Mouse (Mus musculus): ENCODE measurements around the gene Loxl1. TPM values are rescaled to one million over a fixed set of nuclear protein-coding genes. Genes with fewer than 3 reads are reported as not detected.
"Not testable (repeated sequence)": the region's sequence is repeated elsewhere in the genome, so short reads cannot be mapped to it uniquely, and the experiment has no call there.

The Loxl1 gene
- polyA plus RNA-seq, 1 experiment from 2014 or later: 2.8 TPM

DNA sequence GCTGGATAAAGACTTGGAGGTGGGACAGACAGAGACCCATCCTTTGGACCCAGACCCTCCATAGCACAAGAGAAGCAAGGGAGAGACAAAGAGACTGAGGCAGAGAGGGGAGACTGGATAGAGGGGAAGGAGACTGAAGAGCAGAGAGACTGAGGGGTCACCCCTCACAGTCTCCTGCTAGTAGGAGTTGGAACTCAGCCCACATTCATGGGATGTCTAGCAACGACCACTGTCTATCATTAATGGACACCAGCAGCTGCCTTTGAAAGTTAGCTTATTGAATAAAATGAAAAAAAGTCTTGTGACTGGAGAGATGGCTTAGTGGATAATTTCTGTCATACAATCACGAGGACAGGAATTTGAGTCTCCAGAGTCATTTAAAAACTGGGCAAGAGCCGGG, 45.9 kb downstream of the Loxl1 start:
- no peak for DNase-seq
- TF ChIP-seq CTCF (IDR thresholded peaks at IDR 0.05; ENCODE audit: low read depth) (no peak), EP300 (IDR thresholded peaks at IDR 0.05; ENCODE audit: low read depth) (no peak)
- WGBS (ENCODE audit: insufficient replicate concordance): 56% methylated on average over 3 of the region's 3 CpGs
- ATAC-seq: no peak
- Histone ChIP-seq H3K9ac (replicated peaks) (no peak overlapping the region; the same call in 1 of the 2 replicates), H3K4me2 (ENCODE audit: low read depth, low read length) (no peak overlapping the region), H3K4me1 (ENCODE audit: insufficient read depth) (peaks cover 5% of the 10 kb centered on the region; the same call in 1 of the 2 replicates), H3K4me3 (ENCODE audit: low read depth, low read length) (no peak overlapping the region), H3K36me3 (replicated peaks; ENCODE audit: insufficient read depth, low read length) (0 out of 2 replicates have a peak, but pooled peaks cover 2% of the 10 kb centered on the region), H3K27me3 (ENCODE audit: insufficient read depth, low read length) (no peaks in the 10 kb centered on the region), H3K9me3 (ENCODE audit: low read length) (no peaks in the 10 kb centered on the region), H3K27ac (ENCODE audit: low read depth) (peak overlapping the region; percentile 85)

DNA sequence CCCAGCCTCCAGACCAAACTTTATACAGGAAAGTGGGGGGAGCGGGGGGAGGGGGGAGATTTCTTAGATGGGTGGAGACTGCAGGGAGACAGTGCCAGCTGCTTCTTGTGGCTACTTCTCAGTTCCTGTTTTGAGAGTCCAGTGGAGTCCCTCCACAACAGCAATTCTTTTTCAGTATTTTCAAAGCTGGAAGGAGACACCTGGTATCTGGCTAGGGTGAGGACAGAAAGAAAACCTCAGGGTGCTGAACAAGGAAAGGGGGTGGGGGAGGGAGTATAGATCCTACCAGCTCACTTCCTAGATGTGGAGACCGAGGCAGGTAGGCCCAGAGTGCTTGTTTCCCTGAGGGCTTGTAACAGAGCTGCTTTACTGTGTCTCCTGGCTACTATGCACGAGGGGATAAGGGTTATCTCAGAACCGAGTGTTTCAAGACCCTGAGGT, 46.4 kb downstream of the Loxl1 start:
- TF ChIP-seq CTCF (IDR thresholded peaks at IDR 0.05; ENCODE audit: low read depth): no peak
- no peak for TF ChIP-seq EP300 (IDR thresholded peaks at IDR 0.05; ENCODE audit: low read depth)
- Histone ChIP-seq H3K4me1 (ENCODE audit: insufficient read depth) (peaks cover 5% of the 10 kb centered on the region; the same call in 1 of the 2 replicates), H3K4me2 (ENCODE audit: low read depth, low read length) (no peak overlapping the region), H3K9me3 (ENCODE audit: low read length) (no peaks in the 10 kb centered on the region), H3K27ac (ENCODE audit: low read depth) (peak overlapping the region; percentile 85), H3K36me3 (replicated peaks; ENCODE audit: insufficient read depth, low read length) (0 out of 2 replicates have a peak, but pooled peaks cover 5% of the 10 kb centered on the region), H3K9ac (replicated peaks) (no peak overlapping the region; the same call in 1 of the 2 replicates), H3K27me3 (ENCODE audit: insufficient read depth, low read length) (no peaks in the 10 kb centered on the region), H3K4me3 (ENCODE audit: low read depth, low read length) (no peak overlapping the region)
- DNase-seq (peak; percentile 66), ATAC-seq (peak; percentile 48; the same call in 1 of the 2 replicates)
- WGBS (ENCODE audit: insufficient replicate concordance): 20% methylated on average over 4 of the region's 4 CpGs

DNA sequence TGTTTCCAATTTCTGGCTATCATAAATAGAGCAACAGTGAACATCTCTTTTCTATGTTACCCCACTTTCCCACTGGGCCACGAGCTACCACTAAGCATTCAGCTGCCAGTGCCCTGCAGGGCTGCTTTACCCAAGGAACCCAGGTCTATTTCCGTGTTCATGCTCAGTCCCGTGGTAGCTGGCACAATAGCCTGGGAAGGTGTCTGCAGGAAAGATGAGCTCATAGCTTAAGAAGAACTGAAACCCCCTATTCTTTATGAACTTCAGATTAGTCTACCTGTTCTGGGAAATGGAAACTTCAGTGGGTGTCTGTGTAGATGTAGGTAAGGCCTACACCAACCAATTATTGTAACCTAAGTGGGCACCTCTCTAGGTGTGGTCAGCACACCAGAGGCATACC, 47.6 kb downstream of the Loxl1 start:
- Histone ChIP-seq H3K27me3 (ENCODE audit: insufficient read depth, low read length) (no peaks in the 10 kb centered on the region), H3K9me3 (ENCODE audit: low read length) (no peaks in the 10 kb centered on the region), H3K9ac (replicated peaks) (no peak overlapping the region), H3K36me3 (replicated peaks; ENCODE audit: insufficient read depth, low read length) (0 out of 2 replicates have a peak, but pooled peaks cover 8% of the 10 kb centered on the region), H3K4me3 (ENCODE audit: low read depth, low read length) (no peak overlapping the region), H3K27ac (ENCODE audit: low read depth) (peak overlapping the region; percentile 44; the same call in 1 of the 2 replicates), H3K4me1 (ENCODE audit: insufficient read depth) (peaks cover 5% of the 10 kb centered on the region; the same call in 1 of the 2 replicates), H3K4me2 (ENCODE audit: low read depth, low read length) (no peak overlapping the region)
- DNase-seq (no peak), ATAC-seq (no peak)
- TF ChIP-seq EP300 (IDR thresholded peaks at IDR 0.05; ENCODE audit: low read depth) (no peak), CTCF (IDR thresholded peaks at IDR 0.05; ENCODE audit: low read depth) (no peak)
- 46% methylated on average over 3 of the region's 3 CpGs for WGBS (ENCODE audit: insufficient replicate concordance)

DNA sequence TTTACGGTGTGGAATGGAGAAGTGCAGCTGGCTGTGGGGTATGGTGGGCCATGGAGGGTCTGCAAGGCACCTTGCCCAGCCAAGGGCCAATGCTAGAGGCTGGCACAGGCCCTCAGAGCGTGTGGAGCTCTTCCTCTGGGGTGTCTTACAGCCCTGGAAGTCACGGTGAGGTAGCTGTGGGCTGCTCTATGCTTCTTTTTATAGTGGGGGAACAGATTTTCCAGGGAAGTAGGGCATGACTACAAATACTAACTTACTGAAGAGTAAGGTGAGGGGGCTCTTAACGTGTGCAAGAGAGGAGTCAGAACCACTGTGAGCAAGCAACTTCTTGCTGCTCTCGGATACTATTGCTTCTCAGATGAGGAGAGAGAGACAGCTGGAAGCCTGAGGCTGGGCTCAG, 50.5 kb downstream of the Loxl1 start:
- H3K4me1 ChIP-seq (ENCODE audit: insufficient read depth): peaks cover 5% of the 10 kb centered on the region; the same call in 1 of the 2 replicates
- H3K9me3 ChIP-seq (ENCODE audit: low read length): no peaks in the 10 kb centered on the region
- H3K27ac ChIP-seq (ENCODE audit: low read depth): no peak overlapping the region
- no peak for ATAC-seq
- no peaks in the 10 kb centered on the region for H3K27me3 ChIP-seq (ENCODE audit: insufficient read depth, low read length)
- H3K9ac ChIP-seq (replicated peaks): no peak overlapping the region
- no peak overlapping the region for H3K4me2 ChIP-seq (ENCODE audit: low read depth, low read length)
- 83% methylated on average over 5 of the region's 5 CpGs for WGBS (ENCODE audit: insufficient replicate concordance)
- DNase-seq: no peak
- TF ChIP-seq EP300 (IDR thresholded peaks at IDR 0.05; ENCODE audit: low read depth): no peak
- no peak for TF ChIP-seq CTCF (IDR thresholded peaks at IDR 0.05; ENCODE audit: low read depth)
- H3K36me3 ChIP-seq (replicated peaks; ENCODE audit: insufficient read depth, low read length): peaks cover 12% of the 10 kb centered on the region; the same call in 1 of the 2 replicates
- H3K4me3 ChIP-seq (ENCODE audit: low read depth, low read length): no peak overlapping the region

DNA sequence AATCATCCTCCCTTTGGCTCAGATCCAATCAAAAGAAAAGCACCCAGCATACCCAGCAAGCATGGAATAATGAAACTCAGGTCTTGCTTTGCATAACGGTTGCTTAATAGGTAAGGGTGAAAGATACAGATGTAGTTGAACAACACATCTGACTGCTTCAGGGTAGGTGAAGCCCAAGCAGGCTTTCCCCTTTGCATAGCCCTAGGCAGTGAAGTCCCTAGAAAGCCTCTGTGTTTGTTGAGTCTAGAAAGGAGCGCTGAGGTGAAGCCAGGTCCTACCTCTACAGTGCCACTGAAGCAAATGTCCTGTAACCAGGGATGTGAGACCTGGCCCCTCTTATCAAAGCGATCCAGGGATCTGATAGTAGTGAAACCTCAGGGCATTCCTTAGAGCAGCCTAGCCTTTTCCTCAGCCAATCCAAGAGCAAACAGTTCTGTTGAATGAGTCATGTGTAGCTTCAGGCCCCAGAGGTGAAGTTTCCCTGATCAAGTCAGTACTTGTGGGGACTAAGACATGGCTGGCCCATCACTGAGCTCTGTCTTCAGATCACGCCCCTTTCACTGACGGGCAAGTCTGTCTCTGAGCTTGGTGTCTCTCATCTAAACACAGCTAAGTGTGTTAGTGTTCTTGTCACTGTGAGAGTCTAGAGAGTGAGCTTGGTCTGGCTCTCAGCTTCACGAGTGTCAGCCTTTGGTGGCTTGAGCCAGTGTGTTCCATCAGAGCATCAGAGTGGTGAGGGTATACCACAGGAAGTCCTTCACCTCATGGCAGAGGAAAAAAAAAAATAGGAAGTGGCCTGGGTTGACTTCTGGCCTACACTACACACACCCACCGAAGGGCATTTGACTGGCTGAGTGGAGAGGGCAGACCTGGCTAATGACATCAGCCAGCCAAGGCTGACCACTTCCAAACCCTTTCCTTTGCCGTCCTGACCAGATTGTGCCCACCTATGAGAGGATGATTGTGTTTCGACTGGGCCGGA, 57.0 kb downstream of the Loxl1 start:
- Histone ChIP-seq H3K9ac (replicated peaks) (no peak overlapping the region; the same call in 1 of the 2 replicates), H3K36me3 (replicated peaks; ENCODE audit: insufficient read depth, low read length) (peaks cover 6% of the 10 kb centered on the region), H3K27me3 (ENCODE audit: insufficient read depth, low read length) (no peaks in the 10 kb centered on the region), H3K4me2 (ENCODE audit: low read depth, low read length) (no peak overlapping the region), H3K9me3 (ENCODE audit: low read length) (no peaks in the 10 kb centered on the region), H3K27ac (ENCODE audit: low read depth) (peak overlapping the region; percentile 22; the same call in 1 of the 2 replicates), H3K4me1 (ENCODE audit: insufficient read depth) (peaks cover 12% of the 10 kb centered on the region), H3K4me3 (ENCODE audit: low read depth, low read length) (no peak overlapping the region)
- DNase-seq (no peak), ATAC-seq (no peak)
- TF ChIP-seq EP300 (IDR thresholded peaks at IDR 0.05; ENCODE audit: low read depth): no peak
- no peak for TF ChIP-seq CTCF (IDR thresholded peaks at IDR 0.05; ENCODE audit: low read depth)
- WGBS (ENCODE audit: insufficient replicate concordance): 63% methylated on average over 10 of the region's 10 CpGs

DNA sequence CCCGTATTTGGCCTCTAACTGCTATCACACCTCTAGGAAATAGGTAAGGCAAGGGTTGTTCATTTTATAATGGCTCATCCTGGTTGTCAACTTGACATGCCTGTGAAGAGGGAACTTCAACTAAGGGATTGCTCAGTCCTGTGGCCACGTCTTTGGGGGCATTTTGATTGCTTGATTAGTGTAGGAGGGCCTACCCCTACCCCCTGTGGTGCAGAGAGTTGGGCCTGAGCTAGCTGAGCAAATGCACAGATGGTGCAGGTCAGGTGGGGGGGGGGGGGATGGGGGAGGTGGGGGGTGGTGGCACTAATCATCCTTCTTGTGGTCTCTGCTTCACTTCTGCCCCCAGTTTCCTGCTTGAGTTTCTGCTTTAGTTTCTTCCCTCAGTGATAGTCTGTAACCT, 57.9 kb downstream of the Loxl1 start:
- Histone ChIP-seq H3K4me2 (ENCODE audit: low read depth, low read length) (no peak overlapping the region), H3K4me1 (ENCODE audit: insufficient read depth) (peaks cover 19% of the 10 kb centered on the region), H3K36me3 (replicated peaks; ENCODE audit: insufficient read depth, low read length) (peaks cover 6% of the 10 kb centered on the region), H3K9ac (replicated peaks) (no peak overlapping the region; the same call in 1 of the 2 replicates), H3K9me3 (ENCODE audit: low read length) (no peaks in the 10 kb centered on the region), H3K27ac (ENCODE audit: low read depth) (no peak overlapping the region; the same call in 1 of the 2 replicates), H3K27me3 (ENCODE audit: insufficient read depth, low read length) (no peaks in the 10 kb centered on the region), H3K4me3 (ENCODE audit: low read depth, low read length) (no peak overlapping the region)
- DNase-seq (no peak), ATAC-seq (no peak)
- TF ChIP-seq CTCF (IDR thresholded peaks at IDR 0.05; ENCODE audit: low read depth): no peak
- TF ChIP-seq EP300 (IDR thresholded peaks at IDR 0.05; ENCODE audit: low read depth): no peak
- 62% methylated on average over 2 of the region's 2 CpGs for whole genome bisulfite sequencing (ENCODE audit: insufficient replicate concordance)

DNA sequence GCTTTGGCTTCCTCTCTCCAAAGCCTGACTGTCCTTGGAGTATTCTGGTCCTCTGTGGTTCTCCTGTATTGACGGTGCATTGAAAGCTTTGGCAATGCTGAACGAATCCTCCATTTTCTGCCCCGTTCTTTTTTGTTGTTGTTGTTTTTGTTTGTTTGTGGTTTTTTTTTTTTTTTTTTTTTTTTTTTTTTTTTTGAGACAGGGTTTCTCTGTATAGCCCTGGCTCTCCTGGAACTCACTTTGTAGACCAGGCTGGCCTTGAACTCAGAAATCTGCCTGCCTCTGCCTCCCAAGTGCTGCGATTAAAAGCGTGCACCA, 59.2 kb downstream of the Loxl1 start:
- ATAC-seq; DNase-seq; H3K27me3 ChIP-seq (ENCODE audit: insufficient read depth, low read length); H3K9me3 ChIP-seq (ENCODE audit: low read length); H3K36me3 ChIP-seq (replicated peaks; ENCODE audit: insufficient read depth, low read length): not testable (repeated sequence)
- peak overlapping the region; percentile 72 for H3K27ac ChIP-seq (ENCODE audit: low read depth)
- peaks cover 21% of the 10 kb centered on the region for H3K4me1 ChIP-seq (ENCODE audit: insufficient read depth)
- 59% methylated on average over 5 of the region's 5 CpGs for WGBS (ENCODE audit: insufficient replicate concordance)
- H3K9ac ChIP-seq (replicated peaks): peak overlapping the region; percentile 70
- peak overlapping the region; percentile 66 for H3K4me3 ChIP-seq (ENCODE audit: low read depth, low read length)
- peak overlapping the region; percentile 77 for H3K4me2 ChIP-seq (ENCODE audit: low read depth, low read length)

Measured in liver, postnatal 0 days (tissue).